Mouse (Mus musculus) WW6 (cell line): ENCODE measurements around the gene Gm9837.

ENCODE experiments used
- DNase-seq: peaks from one replicate; pipeline ENCODE4 v3.0.0-alpha.2; 2013; ENCODE audit warnings: low read depth, low spot score

The Gm9837 gene

GRCm38 (mm10) chr11:53486822-53487594, 16.7 kb upstream of the Gm9837 start:
- DNase-seq, result no peak

- DNase-seq, result no peak
Observed at GRCm38 (mm10) chr11:53486351-53486750, 16.1 kb upstream of the Gm9837 start.

- no peak for DNase-seq
Observed at GRCm38 (mm10) chr11:53485719-53486118, 15.4 kb upstream of the Gm9837 start.

GRCm38 (mm10) chr11:53483159-53483891, 13.0 kb upstream of the Gm9837 start:
- DNase-seq, result no peak

- DNase-seq, result no peak
Observed at GRCm38 (mm10) chr11:53481088-53481730, 10.9 kb upstream of the Gm9837 start.

GRCm38 (mm10) chr11:53479783-53480301, 9.6 kb upstream of the Gm9837 start, which contains the start of the genes Gm9945 and Sowaha:
TSS of gene Gm9945 (plus strand) at chr11:53480166.
TSS of gene Sowaha (minus strand) at chr11:53480274.
- no peak for DNase-seq

GRCm38 (mm10) chr11:53479171-53479782, 9.0 kb upstream of the Gm9837 start:
- no peak for DNase-seq

- no peak for DNase-seq
Observed at GRCm38 (mm10) chr11:53478383-53479170, 8.3 kb upstream of the Gm9837 start.

GRCm38 (mm10) chr11:53477833-53478232, 7.6 kb upstream of the Gm9837 start:
- no peak for DNase-seq

- no peak for DNase-seq
Observed at GRCm38 (mm10) chr11:53475620-53476019, 5.3 kb upstream of the Gm9837 start.

- no peak for DNase-seq
Observed at GRCm38 (mm10) chr11:53472709-53473108, 2.4 kb upstream of the Gm9837 start.

- DNase-seq, result no peak
Observed at GRCm38 (mm10) chr11:53469294-53469967, 848 bp downstream of the Gm9837 start.

- DNase-seq, result no peak
Observed at GRCm38 (mm10) chr11:53466231-53466971, 3.9 kb downstream of the Gm9837 start.

- DNase-seq, result no peak
Observed at GRCm38 (mm10) chr11:53463551-53464424, 6.5 kb downstream of the Gm9837 start.

- DNase-seq, result no peak
Observed at GRCm38 (mm10) chr11:53461727-53462126, 8.6 kb downstream of the Gm9837 start.

GRCm38 (mm10) chr11:53460192-53460591, 10.1 kb downstream of the Gm9837 start:
- no peak for DNase-seq

GRCm38 (mm10) chr11:53458996-53459395, 11.3 kb downstream of the Gm9837 start:
- DNase-seq, result no peak

- no peak for DNase-seq
Observed at GRCm38 (mm10) chr11:53457372-53457954, 12.8 kb downstream of the Gm9837 start.
